Mouse (Mus musculus): Measurements from ENCODE around the gene Bcat1.

Bcat1 gene

DNA sequence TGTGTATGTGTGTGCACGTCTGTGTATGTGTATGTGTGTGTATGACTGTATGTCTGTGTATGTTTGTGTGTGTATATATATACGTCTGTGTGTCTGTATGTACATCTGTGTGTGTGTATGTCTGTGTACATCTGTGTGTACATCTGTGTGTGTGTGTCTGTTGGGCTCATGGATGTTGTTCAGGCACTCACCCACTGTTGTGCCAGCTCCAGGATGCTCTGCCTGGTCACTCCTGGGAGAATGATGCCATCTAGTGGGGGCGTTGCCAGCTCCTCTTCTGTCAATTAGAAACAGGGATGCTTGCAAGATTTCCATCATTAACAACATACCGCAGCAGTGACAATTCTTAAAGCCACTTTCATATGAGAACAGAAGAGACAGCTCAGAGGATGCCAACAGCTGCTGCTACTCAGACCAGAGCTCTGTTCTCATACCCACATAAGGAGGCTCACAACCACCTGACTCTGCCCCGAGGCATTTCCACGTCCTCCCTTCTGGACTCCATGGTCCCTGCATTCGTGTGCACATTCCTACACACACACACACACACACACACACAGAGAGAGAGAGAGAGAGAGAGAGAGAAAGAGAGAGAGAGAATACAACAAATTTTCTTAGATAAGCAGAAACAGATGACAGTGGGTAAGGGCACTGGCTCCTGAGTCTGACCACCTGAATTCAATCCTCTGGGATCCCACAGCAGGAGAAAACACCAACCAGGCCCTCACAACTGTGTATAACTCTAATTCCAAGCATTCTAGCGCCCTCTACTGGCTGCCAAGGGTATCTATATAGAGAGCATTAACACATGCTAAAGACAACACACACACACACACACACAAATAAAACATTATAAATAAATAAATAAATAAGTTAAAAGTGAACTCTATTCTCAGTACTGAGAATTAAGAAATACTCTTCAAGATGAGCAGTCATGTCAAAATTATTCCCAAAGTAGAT is 65.8 kb downstream of the Bcat1 start:
- peak; percentile 68 for DNase-seq (ENCODE audit: low spot score)

DNA sequence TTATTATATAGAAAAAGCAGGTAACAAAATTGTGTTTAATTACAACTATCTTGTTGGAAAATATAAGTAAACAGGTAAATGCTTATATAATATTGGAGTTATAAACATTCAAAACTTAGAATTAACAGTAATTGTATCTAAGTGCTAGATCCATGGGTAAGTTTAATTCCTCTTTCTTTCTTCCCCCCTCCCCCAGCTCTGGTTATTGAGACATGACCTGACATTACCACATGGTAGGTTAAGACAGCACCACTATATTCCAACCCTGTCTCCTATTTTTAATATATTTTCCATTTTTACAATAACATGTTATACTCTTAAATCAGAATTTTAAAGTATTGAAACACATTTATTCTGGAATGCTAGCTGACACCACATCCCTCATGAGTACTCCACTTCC is 72.5 kb downstream of the Bcat1 start:
- no peak for DNase-seq (ENCODE audit: low spot score)

DNA sequence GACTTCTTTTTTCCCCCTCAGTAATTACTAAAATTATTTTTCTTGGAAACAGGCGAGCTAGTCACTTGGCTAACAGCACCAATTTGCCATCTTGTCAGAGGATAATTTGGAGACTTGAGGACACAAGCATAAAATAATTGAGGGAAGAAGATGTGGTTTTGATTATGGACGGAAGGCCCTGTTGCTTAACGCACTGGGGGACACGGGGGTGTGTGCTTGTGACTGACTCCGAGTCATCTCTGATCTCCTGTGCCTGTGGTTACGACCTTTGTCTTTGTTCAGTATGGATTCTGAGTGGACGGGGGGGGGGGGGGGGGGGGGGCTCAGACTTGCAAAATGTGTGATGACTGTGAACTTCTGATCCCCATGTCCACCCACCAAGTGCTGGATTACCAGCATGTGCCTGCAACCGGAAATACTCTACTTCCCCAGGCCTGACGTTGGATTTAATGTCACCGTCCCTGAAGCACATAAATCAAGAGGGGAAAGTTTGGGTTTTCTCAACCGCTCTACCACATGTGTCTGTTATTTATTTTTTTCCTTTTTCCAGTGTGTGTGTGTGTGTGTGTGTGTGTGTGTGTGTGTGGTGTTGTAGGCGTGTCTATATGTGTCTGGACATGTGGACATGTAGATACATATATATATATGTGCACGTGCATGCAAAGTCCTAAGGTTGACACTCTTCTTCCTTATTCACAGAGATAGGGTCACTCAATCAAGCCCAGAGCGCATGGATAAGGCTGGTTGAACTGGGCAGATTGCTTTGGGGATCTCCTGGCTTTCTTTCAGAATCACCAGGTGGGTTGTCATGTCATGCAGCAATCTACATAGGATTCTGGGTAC is 73.7 kb downstream of the Bcat1 start:
- DNase-seq (ENCODE audit: low spot score): no peak

DNA sequence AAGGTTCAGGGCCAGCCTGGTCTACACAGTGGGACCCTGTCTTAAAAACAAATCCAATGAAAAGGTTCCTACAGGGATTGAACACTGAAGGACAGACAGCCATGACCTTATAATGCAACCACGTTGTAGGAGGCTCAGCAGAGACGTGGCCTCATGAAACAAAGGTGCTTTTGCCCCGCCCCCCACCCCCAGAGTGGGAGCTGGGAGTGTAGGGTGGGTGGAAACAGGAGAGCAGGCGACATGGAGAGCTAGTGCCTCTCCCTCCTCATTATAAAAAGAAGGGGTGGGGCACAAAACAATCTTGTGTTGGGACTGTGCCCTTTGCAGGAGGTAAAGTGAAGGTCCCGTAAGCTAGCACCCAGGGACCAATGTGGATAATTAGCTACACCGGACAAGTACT is 74.5 kb downstream of the Bcat1 start:
- DNase-seq (ENCODE audit: low spot score): no peak

DNA sequence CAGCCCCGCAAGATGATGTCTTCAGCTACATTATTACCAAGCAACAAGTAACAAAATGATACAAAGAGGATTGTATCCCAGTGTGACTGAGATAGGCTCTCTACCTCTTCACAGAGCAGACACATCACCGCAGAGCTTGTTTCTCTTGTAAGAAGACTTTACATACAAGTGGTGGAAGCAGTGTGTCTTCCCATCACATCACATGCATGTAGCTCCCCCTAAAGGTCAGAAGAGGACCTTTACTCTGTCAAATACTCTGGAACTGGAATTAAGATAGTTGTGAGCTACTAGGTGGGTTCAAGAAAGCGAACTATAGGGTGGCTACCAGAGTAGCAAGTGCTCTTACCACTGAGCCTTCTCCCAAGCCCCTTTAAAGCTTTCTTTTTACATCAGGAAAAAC is 78.8 kb downstream of the Bcat1 start:
- peak; percentile 53 for DNase-seq (ENCODE audit: low spot score)

DNA sequence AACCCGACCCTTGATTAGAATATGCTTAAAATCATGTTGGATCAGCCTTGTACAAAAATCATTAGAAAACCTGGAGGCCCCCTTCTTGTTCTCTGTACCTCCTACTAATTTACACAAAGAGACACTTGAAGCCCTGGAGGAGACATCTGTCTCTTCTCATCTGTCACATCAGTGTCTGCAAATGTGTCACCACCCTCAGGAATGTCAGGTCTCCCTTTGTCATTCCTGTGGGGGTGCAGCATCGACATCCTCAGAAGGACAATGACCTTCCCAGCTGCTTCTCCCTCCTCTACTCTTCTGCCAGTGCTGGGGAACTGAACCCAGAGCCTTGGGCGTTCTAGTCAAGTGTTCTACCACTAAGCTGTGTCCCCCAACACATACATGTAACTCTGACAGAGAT is 83.9 kb downstream of the Bcat1 start:
- DNase-seq (ENCODE audit: low spot score): no peak

DNA sequence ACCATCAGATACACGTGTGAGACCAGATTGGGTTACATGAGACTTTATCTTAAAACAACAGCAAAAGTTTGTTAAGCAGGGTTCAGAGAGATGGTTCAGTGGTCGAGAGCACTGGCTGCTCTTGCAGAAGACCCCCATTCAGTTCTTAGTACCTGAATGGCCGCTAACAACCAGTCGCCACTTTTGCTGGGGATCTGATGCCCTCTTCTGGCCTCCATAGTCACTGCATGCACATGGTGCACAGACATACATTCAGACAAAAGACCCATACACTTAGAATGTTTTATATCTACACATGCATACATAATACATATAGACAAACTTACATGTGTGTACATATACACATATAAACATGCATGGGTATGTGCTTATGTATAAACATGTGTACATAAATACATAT is 86.8 kb downstream of the Bcat1 start:
- DNase-seq (ENCODE audit: low spot score): no peak

DNA sequence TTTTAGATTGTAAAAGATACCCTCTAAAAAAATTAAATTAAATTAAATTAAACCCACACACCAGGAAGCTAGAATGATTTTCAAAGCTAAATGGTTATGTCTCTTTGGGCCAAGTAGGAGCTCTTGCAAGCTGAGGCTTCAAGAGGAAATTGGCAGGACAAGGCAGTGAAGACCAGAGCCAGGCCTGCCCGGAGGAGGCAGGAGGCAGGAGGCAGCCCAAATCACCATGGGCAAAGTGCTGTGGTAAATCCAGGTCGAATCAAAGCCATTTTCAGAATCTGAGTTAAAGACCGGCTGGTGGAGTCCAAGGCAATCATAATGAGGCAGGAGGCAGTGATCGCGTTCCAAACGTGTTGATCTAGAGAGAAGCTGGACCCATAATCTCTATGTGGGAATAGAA is 88.3 kb downstream of the Bcat1 start:
- no peak for DNase-seq (ENCODE audit: low spot score)

DNA sequence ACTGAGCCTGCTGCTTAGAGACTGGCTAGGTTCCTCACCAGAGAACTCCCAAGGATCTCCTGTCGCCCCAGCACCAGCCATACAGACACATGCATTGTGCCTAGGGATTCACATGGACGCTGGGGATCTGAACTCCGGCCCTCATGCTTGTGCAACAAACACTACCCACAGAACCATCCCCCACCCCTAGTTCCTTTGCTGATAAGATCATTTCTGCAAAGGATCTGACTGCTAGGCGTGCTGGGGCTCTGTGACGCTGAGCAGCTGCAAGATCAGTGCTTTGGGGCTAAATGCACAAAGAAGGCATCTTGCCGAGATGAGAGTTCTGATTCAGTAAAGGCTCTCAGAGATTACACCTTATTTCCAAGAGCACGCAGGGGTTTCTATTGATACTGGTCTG is 88.8 kb downstream of the Bcat1 start:
- DNase-seq (ENCODE audit: low spot score): no peak

DNA sequence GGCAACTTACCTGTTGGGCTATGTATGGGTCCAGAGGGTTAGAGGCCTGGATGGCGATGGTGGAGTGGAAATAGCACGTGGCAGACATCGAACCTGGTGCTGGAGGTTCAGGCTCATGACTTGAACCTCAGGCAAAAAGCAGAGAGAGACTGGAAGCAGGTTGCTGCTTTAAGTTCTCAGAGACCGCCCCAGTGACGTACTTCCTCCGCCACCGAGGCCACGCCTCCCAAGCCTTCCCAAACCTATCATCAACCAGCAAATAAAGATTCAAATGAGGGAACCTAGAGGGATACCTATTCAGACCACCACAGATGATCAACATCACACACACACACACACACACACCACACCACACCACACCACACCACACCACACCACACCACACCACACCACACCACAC is 91.8 kb downstream of the Bcat1 start:
- DNase-seq (ENCODE audit: low spot score): no peak

DNA sequence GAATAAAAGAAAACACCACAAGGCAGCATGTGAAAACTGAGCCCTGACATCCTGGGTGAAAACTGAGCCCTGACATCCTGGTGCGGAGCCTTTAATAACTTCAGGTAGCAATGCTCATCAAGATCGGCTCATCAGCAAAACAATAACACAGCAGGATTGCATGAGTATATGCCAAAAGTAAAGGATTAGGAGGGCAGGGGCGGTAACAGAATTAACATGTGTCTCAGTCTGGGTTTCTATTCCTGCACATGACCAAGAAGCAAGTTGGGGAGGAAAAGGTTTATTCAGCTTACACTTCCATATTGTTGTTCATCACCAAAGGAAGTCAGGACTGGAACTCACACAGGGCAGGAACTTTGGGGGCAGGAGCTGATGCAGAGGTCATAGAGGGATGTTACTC is 93.9 kb downstream of the Bcat1 start:
- DNase-seq (ENCODE audit: low spot score): no peak

DNA sequence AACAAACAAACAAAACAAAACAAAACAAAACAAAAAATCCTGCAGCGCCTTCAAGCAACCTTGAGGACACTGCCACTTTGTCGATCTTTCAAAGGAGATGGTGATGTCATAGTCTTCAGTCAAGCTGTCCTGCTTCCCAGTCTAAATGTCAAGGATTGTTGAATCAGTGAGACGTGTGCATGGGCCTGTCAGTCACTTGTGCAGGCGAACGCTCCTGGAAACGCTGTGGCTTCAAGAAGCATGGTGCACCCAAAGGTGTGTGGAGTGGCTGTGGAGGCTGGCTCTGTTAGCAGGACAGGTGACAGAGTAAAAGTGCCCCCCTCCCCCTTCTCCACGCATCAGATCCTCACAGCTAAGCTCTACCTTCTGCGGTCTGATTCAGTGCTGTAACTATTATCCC is 103.6 kb downstream of the Bcat1 start:
- DNase-seq (ENCODE audit: low spot score): no peak

DNA sequence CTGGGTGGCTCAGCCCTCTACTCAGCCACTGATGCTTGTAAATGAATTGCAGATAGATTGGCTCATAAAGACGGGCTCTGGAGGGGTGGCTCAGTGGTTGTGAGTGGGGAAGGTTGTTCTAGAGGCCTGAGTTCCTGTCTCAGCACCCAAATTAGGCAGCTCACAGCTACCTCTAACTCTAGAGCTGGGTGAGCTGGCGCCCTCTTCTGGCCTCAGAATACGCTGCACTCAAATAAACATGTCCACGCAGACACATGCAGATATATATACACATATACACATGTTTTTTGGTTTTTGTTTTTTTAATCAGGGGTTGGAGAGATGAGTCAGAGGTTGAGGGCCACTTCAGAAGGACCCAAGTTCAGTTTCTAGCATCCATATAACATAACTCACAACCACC is 105.1 kb downstream of the Bcat1 start:
- DNase-seq (ENCODE audit: low spot score): no peak

DNA sequence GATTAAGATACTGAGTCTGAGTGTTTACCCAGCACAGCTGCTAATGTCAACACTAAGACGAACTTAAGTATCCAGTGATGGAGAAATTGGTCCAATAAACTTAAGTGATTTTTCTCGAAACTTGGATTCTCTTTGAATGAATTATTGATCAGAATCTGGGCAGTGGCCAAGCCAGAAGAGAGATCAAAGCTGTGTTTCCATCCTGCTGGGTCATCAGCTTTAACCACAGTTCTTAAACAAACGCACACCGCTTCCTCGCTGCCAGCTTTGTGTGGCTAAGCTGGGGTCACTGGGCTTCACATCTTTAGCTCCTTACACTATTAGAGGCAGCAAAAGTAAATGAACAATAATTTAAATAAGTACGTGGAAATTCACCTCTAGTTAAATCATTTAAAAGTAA is 108.4 kb downstream of the Bcat1 start:
- DNase-seq (ENCODE audit: low spot score): no peak

DNA sequence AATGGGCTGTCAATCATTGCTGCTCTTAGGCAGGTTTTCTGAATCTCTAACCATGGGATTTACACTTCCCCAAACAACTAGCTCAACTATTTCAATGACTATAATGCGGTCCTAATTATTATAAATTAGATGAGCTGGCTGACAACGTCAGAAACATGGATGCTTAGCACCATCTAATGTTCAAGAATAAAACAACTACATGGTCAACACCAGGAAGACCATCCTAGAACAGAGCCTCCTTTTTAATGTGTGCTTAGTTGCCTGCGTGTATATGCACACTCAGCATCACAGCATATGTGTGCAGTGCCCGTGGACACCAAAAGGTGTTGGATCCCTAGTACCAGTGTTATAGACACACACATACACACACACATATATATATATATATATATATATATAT is 111.8 kb downstream of the Bcat1 start:
- DNase-seq (ENCODE audit: low spot score): no peak

DNA sequence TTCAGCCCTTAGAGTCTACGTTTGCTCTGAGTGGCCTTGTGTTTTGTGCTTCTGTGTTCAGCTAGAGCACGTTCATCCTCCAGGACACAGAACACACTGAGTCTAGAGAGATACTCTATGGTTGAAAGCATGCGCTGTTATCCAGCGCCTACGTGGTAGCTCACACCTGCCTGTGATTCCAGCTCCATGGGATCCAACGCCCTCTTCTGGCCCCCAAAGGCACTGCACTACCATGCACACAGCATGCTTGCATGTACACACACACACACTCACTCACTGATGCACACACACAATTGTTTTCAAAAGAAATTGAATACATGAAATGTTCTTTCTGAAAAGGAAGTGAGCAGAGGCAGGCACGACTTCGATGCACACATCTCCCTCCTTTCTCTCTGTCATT is 112.8 kb downstream of the Bcat1 start:
- DNase-seq (ENCODE audit: low spot score): no peak

DNA sequence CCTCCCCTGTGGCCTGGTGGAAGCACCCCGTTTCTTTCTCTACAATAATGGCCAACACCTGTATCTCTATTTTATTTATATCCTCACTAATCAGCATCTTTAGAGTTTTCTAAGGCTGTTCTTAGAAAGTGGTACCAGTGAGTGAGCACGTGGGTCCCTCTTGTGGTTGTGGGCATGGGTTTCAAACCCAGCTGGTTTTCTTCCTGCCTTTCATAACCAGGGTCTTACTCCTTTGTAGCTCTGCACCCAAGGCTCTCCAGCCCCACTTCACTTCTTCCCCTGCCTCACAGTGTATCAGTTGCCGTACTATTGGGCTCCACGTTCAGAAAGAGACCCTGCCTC is 114.0 kb downstream of the Bcat1 start:
- no peak for DNase-seq (ENCODE audit: low spot score)

DNA sequence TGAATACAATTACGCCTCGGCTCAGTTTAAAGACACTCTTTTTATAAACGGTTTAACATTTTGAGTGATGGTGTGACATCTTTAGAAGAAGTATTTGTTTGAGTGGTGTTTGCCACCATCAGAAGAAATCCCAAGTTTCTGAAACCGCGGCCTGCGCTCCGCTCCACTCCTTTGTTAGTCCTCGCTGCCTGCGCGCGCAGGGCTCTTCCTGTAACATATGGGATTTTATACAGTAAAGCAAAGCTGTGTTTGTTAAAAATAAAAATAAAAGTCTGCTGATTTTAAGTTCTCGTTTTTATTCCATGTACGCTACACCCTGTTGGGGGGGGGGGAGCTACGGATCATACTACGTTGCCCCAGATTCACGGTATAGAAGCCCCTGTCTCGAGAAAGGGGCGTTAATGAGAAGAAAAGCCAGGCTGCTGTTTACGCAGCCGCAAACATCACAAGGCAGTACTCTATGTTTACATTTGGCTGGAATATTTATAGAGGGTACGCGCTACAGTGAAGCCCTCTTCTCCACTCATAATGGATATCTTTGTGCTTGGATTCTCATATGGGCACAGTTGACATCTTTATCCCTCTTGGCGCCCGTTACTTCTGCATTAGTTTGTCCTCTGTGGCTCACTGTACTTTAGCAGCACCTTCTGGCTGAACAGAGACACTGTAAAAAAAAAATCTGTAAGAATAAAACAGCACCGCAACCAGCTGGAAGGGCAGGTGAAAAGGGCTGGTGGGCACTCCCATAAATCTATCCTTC is 114.6 kb downstream of the Bcat1 start:
- DNase-seq (ENCODE audit: low spot score): peak; percentile 28

DNA sequence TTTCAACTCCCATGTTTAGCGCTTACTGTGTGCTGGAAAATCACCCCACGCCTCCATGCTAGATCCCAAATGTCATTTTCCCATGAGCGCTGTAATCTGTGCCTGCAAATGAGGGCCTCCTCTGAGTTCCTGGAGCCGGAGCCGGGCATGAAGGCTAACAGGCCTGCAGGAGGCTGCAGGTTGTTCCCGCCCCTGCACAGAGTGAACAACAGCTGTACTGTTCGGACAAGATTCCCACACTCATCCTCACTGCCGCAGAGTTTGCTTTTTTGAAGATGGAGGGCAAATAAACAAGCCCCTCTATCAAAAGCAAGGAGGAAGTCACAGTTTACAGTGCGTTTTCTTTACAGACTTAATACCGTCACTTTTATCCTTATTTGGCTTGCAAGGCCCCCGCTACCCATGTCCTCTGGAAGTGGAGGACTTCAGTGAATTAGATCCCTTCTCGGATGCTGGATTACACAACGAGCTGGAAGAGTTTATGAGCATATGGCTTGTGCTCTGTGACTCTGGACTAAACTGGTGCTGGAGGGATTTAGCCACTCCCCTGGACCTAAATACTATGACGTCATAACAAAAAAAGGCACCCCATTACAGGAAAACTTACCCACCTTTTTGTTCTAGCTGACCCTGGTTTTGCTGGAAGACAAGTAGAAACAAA is 120.0 kb downstream of the Bcat1 start:
- no peak for DNase-seq (ENCODE audit: low spot score)

DNA sequence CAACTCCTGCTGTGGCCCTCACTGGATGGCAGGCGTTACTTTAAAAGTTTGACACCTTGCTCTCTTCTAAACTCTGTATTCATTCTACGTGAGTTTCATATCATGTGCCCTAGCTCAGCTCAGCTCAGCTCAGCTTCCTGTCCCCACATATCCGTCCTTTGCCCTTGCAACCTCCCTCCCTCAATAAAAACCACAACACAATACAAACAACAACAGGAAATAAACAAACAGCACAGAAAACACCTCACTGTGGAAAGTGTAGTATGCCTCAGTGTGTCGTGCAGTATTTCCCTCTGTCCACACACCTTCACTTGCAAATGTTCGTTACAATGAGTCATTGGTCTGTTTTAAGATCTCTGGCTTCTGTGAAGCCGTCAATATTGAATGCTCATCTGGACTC is 123.1 kb downstream of the Bcat1 start:
- no peak for DNase-seq (ENCODE audit: low spot score)

DNA sequence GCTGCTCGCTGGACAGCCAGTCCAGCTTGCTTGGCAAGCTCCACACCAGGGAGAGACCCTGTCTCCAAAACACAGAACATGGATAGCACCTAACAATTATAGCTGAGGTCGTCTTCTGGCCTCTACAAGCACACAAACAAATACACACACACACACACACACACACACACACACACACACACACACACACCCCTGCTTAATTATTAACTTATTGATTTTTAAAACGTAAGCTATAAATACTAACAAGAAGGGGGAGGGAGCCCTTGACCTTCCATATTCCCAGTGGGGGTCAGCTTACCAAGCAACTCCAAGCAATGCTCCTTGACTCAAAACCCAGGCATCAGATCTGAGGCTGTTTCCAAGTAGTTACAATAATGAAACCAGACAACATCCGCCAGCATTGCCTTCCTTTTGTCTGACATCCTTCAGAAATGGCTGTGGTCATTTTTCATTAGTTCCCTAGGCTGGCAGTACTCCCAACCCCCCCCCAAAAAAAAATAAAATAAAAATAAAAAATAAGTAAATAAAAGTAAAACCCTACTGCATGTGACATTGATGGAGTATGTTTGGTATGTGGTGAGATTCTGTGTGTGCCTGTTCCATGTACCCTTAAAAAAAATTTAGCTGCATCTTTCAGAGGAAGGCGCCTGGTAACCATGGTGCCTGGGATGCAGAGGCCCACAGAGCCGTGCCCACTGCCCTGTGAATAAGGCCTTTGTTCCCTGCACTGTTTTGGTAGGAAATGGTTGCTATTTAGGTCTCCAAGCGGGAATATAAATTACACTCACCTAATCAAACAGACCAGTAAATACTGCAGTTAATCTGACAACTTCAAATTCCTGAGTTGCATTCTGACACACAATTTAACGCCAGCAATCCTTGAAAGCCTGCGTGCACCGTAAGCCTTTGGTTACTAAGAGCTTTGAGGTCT is 131.3 kb downstream of the Bcat1 start:
- peak; percentile 80 for DNase-seq (ENCODE audit: low spot score)

Measured in embryo, embryonic 10 days (tissue).